Comparison of ENCODE assay signal across 29 mouse cellular contexts in genomic region chr14:87455630-87456175, GRCm38 (mm10). TPM values are rescaled to one million over a fixed set of nuclear protein-coding genes. Genes with fewer than 3 reads are reported as not detected.
DNase-seq lines count a peak whose midpoint lies in the region; ATAC-seq lines count a peak whose summit lies in the region.
"Had no signal": no experiment of that assay in that cellular context is flagged by ENCODE, and none has a peak within 500 bp of the region (broad histone marks: within the 10 kb centered on the region; RNA-seq: fewer than 3 reads in every experiment).

No protein-coding gene starts in this region.

- H3K27ac ChIP-seq in hindbrain, embryonic 10.5 days: 0 out of 2 replicates have a peak overlapping the region, but pooled peaks have one; percentile 1
- H3K27ac ChIP-seq in hindbrain, embryonic 12.5 days: no peak overlapping the region
- H3K27ac ChIP-seq in midbrain, embryonic 13.5 days: no peak overlapping the region
- no peak overlapping the region for H3K27ac ChIP-seq in midbrain, embryonic 16.5 days (ENCODE audit: low read length)
- 0 out of 2 replicates have a peak overlapping the region, but pooled peaks have one; percentile 44 for H3K27ac ChIP-seq in embryonic facial prominence, embryonic 10.5 days (replicated peaks)
- H3K27ac ChIP-seq: forebrain, embryonic 13.5 days; heart, embryonic 13.5 days; kidney, postnatal 0 days; limb, embryonic 12.5 days; liver, embryonic 15.5 days; lung, embryonic 15.5 days; macrophage; midbrain, embryonic 10.5 days; neural tube, embryonic 15.5 days had no signal

- no peak overlapping the region for H3K4me3 ChIP-seq in hindbrain, embryonic 10.5 days
- H3K4me3 ChIP-seq in hindbrain, embryonic 12.5 days: no peak overlapping the region
- no peak overlapping the region for H3K4me3 ChIP-seq in midbrain, embryonic 13.5 days (replicated peaks)
- H3K4me3 ChIP-seq in midbrain, embryonic 16.5 days (ENCODE audit: low read depth, low read length): no peak overlapping the region
- H3K4me3 ChIP-seq in embryonic facial prominence, embryonic 10.5 days: no peak overlapping the region
- H3K4me3 ChIP-seq: forebrain, embryonic 13.5 days; heart, embryonic 13.5 days; limb, embryonic 12.5 days; liver, embryonic 15.5 days; lung, embryonic 15.5 days; midbrain, embryonic 10.5 days; neural tube, embryonic 15.5 days had no signal

- no peak for ATAC-seq in hindbrain, embryonic 12.5 days (ENCODE audit: low FRiP score)
- 0 out of 2 replicates have a peak, but pooled peaks have one; percentile 31 for ATAC-seq in midbrain, embryonic 13.5 days
- ATAC-seq in midbrain, embryonic 16.5 days: no peak
- ATAC-seq in megakaryocyte progenitor cell, adult 5-6 weeks (replicated peaks; ENCODE audit: poor library complexity): no peak
- ATAC-seq: activated CD4-positive, CD25-positive, alpha-beta regulatory T cell, adult 4 months; forebrain, embryonic 13.5 days; intestine, embryonic 16.5 days had no signal

- peaks cover 14% of the 10 kb centered on the region for H3K36me3 ChIP-seq in hindbrain, embryonic 10.5 days
- H3K36me3 ChIP-seq in hindbrain, embryonic 12.5 days: no peaks in the 10 kb centered on the region
- peaks cover 6% of the 10 kb centered on the region; the same call in 1 of the 2 replicates for H3K36me3 ChIP-seq in midbrain, embryonic 13.5 days
- H3K36me3 ChIP-seq in midbrain, embryonic 16.5 days (ENCODE audit: control insufficient read depth, insufficient read depth, low read length): no peaks in the 10 kb centered on the region
- H3K36me3 ChIP-seq in embryonic facial prominence, embryonic 10.5 days (replicated peaks): peaks cover 15% of the 10 kb centered on the region
- H3K36me3 ChIP-seq: liver, embryonic 15.5 days; lung, embryonic 15.5 days had no signal

- no peaks in the 10 kb centered on the region for H3K27me3 ChIP-seq in hindbrain, embryonic 10.5 days (ENCODE audit: insufficient read depth, poor library complexity, severe bottlenecking)
- no peaks in the 10 kb centered on the region for H3K27me3 ChIP-seq in hindbrain, embryonic 12.5 days
- no peaks in the 10 kb centered on the region for H3K27me3 ChIP-seq in midbrain, embryonic 13.5 days
- H3K27me3 ChIP-seq in midbrain, embryonic 16.5 days (ENCODE audit: control insufficient read depth, insufficient read depth, low read depth, low read length): no peaks in the 10 kb centered on the region
- H3K27me3 ChIP-seq in embryonic facial prominence, embryonic 10.5 days (replicated peaks; ENCODE audit: low read depth, poor library complexity, severe bottlenecking): no peaks in the 10 kb centered on the region
- H3K27me3 ChIP-seq: forebrain, embryonic 13.5 days; heart, embryonic 13.5 days; limb, embryonic 12.5 days; liver, embryonic 15.5 days; lung, embryonic 15.5 days; neural tube, embryonic 15.5 days had no signal

- H3K9me3 ChIP-seq in hindbrain, embryonic 10.5 days: 0 out of 2 replicates have a peak, but pooled peaks cover 4% of the 10 kb centered on the region
- H3K9me3 ChIP-seq in hindbrain, embryonic 12.5 days (replicated peaks): no peaks in the 10 kb centered on the region
- H3K9me3 ChIP-seq in midbrain, embryonic 13.5 days: no peaks in the 10 kb centered on the region
- no peaks in the 10 kb centered on the region for H3K9me3 ChIP-seq in midbrain, embryonic 16.5 days (replicated peaks; ENCODE audit: control insufficient read depth, low read length, poor library complexity, severe bottlenecking)
- no peaks in the 10 kb centered on the region for H3K9me3 ChIP-seq in embryonic facial prominence, embryonic 10.5 days
- H3K9me3 ChIP-seq: forebrain, embryonic 13.5 days; heart, embryonic 13.5 days; limb, embryonic 12.5 days; liver, embryonic 15.5 days; lung, embryonic 15.5 days; neural tube, embryonic 15.5 days had no signal

- H3K9ac ChIP-seq in hindbrain, embryonic 12.5 days: no peak overlapping the region
- H3K9ac ChIP-seq in midbrain, embryonic 13.5 days (replicated peaks): no peak overlapping the region; the same call in 1 of the 2 replicates
- no peak overlapping the region for H3K9ac ChIP-seq in midbrain, embryonic 16.5 days (ENCODE audit: low read depth, low read length)
- H3K9ac ChIP-seq: forebrain, embryonic 13.5 days; heart, embryonic 13.5 days; limb, embryonic 12.5 days; liver, embryonic 15.5 days; lung, embryonic 15.5 days; neural tube, embryonic 15.5 days had no signal

- DNase-seq in hindbrain, embryonic 10.5 days (ENCODE audit: low spot score): no peak
- no peak for DNase-seq in embryonic facial prominence, embryonic 10.5 days (ENCODE audit: low spot score)
- DNase-seq in heart, adult 8-10 months (ENCODE audit: low spot score): no peak
- DNase-seq: adrenal gland, adult 2 months; adrenal gland, postnatal 36 days; cerebellum, adult 2 months; cerebellum, postnatal 25 days; gastrocnemius, postnatal 25 days; heart, adult 18-20 months; heart, postnatal 10 days; kidney, adult 8-10 months; right cerebral cortex, adult 18-20 months; spleen, adult 18-20 months; thymus, postnatal 25 days had no signal

- 0 out of 2 replicates have a peak, but pooled peaks cover 4% of the 10 kb centered on the region for H3K4me1 ChIP-seq in hindbrain, embryonic 10.5 days (replicated peaks)
- H3K4me1 ChIP-seq in hindbrain, embryonic 12.5 days: peaks cover 3% of the 10 kb centered on the region; the same call in 1 of the 2 replicates
- H3K4me1 ChIP-seq in midbrain, embryonic 13.5 days (replicated peaks): peaks cover 11% of the 10 kb centered on the region
- H3K4me1 ChIP-seq in midbrain, embryonic 16.5 days (ENCODE audit: control insufficient read depth, insufficient read depth, low read length): peaks cover 6% of the 10 kb centered on the region
- peaks cover 10% of the 10 kb centered on the region for H3K4me1 ChIP-seq in embryonic facial prominence, embryonic 10.5 days
- H3K4me1 ChIP-seq: liver, embryonic 15.5 days had no signal

- no peak overlapping the region for H3K4me2 ChIP-seq in hindbrain, embryonic 12.5 days (replicated peaks)
- no peak overlapping the region for H3K4me2 ChIP-seq in midbrain, embryonic 13.5 days (replicated peaks)
- no peak overlapping the region for H3K4me2 ChIP-seq in midbrain, embryonic 16.5 days (ENCODE audit: low read length)
- H3K4me2 ChIP-seq: forebrain, embryonic 13.5 days; heart, embryonic 13.5 days; limb, embryonic 12.5 days; liver, embryonic 15.5 days; lung, embryonic 15.5 days; neural tube, embryonic 15.5 days had no signal

- 84% methylated on average over 5 of the region's 5 CpGs for WGBS in hindbrain, embryonic 10.5 days
- WGBS in hindbrain, embryonic 12.5 days: 82% methylated on average over 5 of the region's 5 CpGs
- WGBS in midbrain, embryonic 13.5 days: 72% methylated on average over 5 of the region's 5 CpGs
- 70% methylated on average over 5 of the region's 5 CpGs for WGBS in midbrain, embryonic 16.5 days
- WGBS in embryonic facial prominence, embryonic 10.5 days: 88% methylated on average over 5 of the region's 5 CpGs

RNA-seq across cellular contexts. Expression of gene Tdrd3, which starts 39.3 kb away (rescaled TPM):
- 27.0 and 32.7 TPM in 2 replicates for polyA plus RNA-seq in hindbrain, embryonic 10.5 days (2016; fragmentation: Nextera tagmentation; extraction: Ambion mirVana)
- 44.1 and 47.0 TPM in 2 replicates for polyA plus RNA-seq in hindbrain, embryonic 12.5 days (2016; fragmentation: Nextera tagmentation; extraction: Ambion mirVana)
- polyA plus RNA-seq in midbrain, embryonic 13.5 days (2015; fragmentation: Nextera tagmentation; extraction: Ambion mirVana): 45.5 and 46.2 TPM in 2 replicates
- 47.0 and 52.5 TPM in 2 replicates for polyA plus RNA-seq in midbrain, embryonic 16.5 days (2015; fragmentation: Nextera tagmentation; extraction: Ambion mirVana)
- polyA plus RNA-seq in embryonic facial prominence, embryonic 10.5 days (2016; fragmentation: Nextera tagmentation; extraction: Ambion mirVana): 34.3 and 38.0 TPM in 2 replicates
- 32.2 and 46.0 TPM in 2 replicates for total RNA-seq in megakaryocyte progenitor cell, adult 5-6 weeks (2015)
- 29.6 and 38.5 TPM in 2 replicates for total RNA-seq in megakaryocyte progenitor cell, adult 5-6 weeks (2017)
- total RNA-seq in heart, adult 8-10 months (2022): 10 to 100 TPM; 23.5 to 29.5 (median 25.9) TPM

Comparison
In these comparisons a context has a peak if more than half of its experiments do, and no peak if none do; other contexts are left out.
1. H3K27ac ChIP-seq: peak in hindbrain, embryonic 10.5 days (single experiment) and embryonic facial prominence, embryonic 10.5 days (single experiment); none in hindbrain, embryonic 12.5 days (single experiment), midbrain, embryonic 13.5 days (single experiment) and midbrain, embryonic 16.5 days (single experiment).